Mouse (Mus musculus): ENCODE measurements around the gene Coq8a. TPM values are rescaled to one million over a fixed set of nuclear protein-coding genes. Genes with fewer than 3 reads are reported as not detected.
A peak's percentile ranks its signal among the peaks of the same experiment; 100 is the strongest.

Gene Coq8a
- total and polyA plus RNA-seq, 3 experiments, result 1.5 to 2.1 TPM; not detected in 1

DNA sequence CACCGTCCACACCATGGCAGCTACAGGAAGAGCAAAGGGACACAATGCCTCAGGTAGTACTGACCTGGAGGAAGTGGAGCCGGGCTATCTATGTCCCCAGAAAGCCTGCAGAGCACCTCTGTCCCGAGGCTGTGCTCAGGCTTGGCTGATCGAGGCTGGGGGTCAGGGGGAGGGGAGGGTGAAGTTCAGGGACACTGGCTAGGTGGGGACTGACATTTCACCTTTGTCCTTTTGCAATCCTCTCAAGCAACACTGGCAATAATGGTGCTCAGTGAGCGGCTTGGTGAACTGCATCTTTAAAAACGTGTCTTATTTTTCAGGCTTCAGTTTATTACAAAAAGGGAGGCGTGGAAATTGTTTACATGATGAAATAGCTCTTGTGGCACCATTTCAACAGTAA, 30.5 kb upstream of the Coq8a start:
- Histone ChIP-seq H3K36me3 (ENCODE audit: control insufficient read depth in 1 of 2, insufficient read depth in 2 of 2, low read length in 2 of 2) (peaks cover 0 to 2% of the 10 kb centered on the region in 2 experiments; a peak in 2 of 4 replicates), H3K9ac (ENCODE audit: control insufficient read depth, low read depth, low read length, poor library complexity, severe bottlenecking) (no peak overlapping the region), H3K9me3 (replicated peaks; ENCODE audit: insufficient read depth, low read length) (no peaks in the 10 kb centered on the region), H3K27ac (ENCODE audit: control insufficient read depth, low read depth, low read length) (no peak overlapping the region), H3K27me3 (ENCODE audit: control insufficient read depth in 1 of 2, insufficient read depth in 2 of 2, low read length in 2 of 2) (no peaks in the 10 kb centered on the region), H3K79me2 (ENCODE audit: control insufficient read depth, insufficient read depth, low read length, poor library complexity) (no peaks in the 10 kb centered on the region), H3K4me1 (ENCODE audit: control insufficient read depth in 1 of 2, insufficient read depth in 2 of 2, low read length in 2 of 2) (no peaks in the 10 kb centered on the region; a peak in 1 of 4 replicates), H3K4me3 (ENCODE audit: control insufficient read depth in 1 of 2, insufficient read depth in 1 of 2, low read depth in 2 of 2, low read length in 2 of 2) (no peak overlapping the region)
- no peak for DNase-seq (ENCODE audit: low read depth, low spot score)
- TF ChIP-seq TCF12 (IDR thresholded peaks at IDR 0.05; ENCODE audit: low read depth, low read length) (no peak), ETS1 (IDR thresholded peaks at IDR 0.05; ENCODE audit: low read depth, low read length) (no peak), ZC3H11A (IDR thresholded peaks at IDR 0.05; ENCODE audit: low read depth, low read length) (no peak), JUND (IDR thresholded peaks at IDR 0.05; ENCODE audit: low read depth, low read length) (no peak), POLR2A (IDR thresholded peaks at IDR 0.05; ENCODE audit: control insufficient read depth in 1 of 2, insufficient read depth in 1 of 2, low read depth in 1 of 2, low read length in 2 of 2, poor library complexity in 1 of 2) (no peak), BHLHE40 (IDR thresholded peaks at IDR 0.05; ENCODE audit: borderline replicate concordance, low read depth, low read length) (no peak), TAL1 (IDR thresholded peaks at IDR 0.05; ENCODE audit: low read length) (no peak), NRF1 (IDR thresholded peaks at IDR 0.05; ENCODE audit: insufficient read depth, low read depth, low read length, poor library complexity, severe bottlenecking) (no peak), ZKSCAN1 (IDR thresholded peaks at IDR 0.05; ENCODE audit: low read depth, low read length) (no peak), CHD2 (IDR thresholded peaks at IDR 0.05; ENCODE audit: low read length) (no peak), USF2 (IDR thresholded peaks at IDR 0.05; ENCODE audit: borderline replicate concordance in 1 of 2, insufficient read depth in 1 of 2, low read depth in 1 of 2, low read length in 2 of 2) (no peak), MAFK (IDR thresholded peaks at IDR 0.05; ENCODE audit: borderline replicate concordance, low read depth, low read length) (no peak), ZMIZ1 (IDR thresholded peaks at IDR 0.05; ENCODE audit: low read depth, low read length) (no peak), MYB (IDR thresholded peaks at IDR 0.05; ENCODE audit: low read depth, low read length) (no peak), USF1 (IDR thresholded peaks at IDR 0.05; ENCODE audit: low read depth, low read length) (no peak), SIN3A (IDR thresholded peaks at IDR 0.05; ENCODE audit: low read length) (no peak), POLR2AphosphoS5 (IDR thresholded peaks at IDR 0.05; ENCODE audit: borderline replicate concordance, low read depth, low read length) (no peak)

- Histone ChIP-seq H3K36me3 (ENCODE audit: control insufficient read depth in 1 of 2, insufficient read depth in 2 of 2, low read length in 2 of 2) (peaks cover 0 to 2% of the 10 kb centered on the region in 2 experiments; a peak in 2 of 4 replicates), H3K9me3 (replicated peaks; ENCODE audit: insufficient read depth, low read length) (no peaks in the 10 kb centered on the region), H3K4me3 (ENCODE audit: control insufficient read depth in 1 of 2, insufficient read depth in 1 of 2, low read depth in 2 of 2, low read length in 2 of 2) (no peak overlapping the region), H3K9ac (ENCODE audit: control insufficient read depth, low read depth, low read length, poor library complexity, severe bottlenecking) (no peak overlapping the region), H3K4me1 (ENCODE audit: control insufficient read depth in 1 of 2, insufficient read depth in 2 of 2, low read length in 2 of 2) (no peaks in the 10 kb centered on the region; a peak in 1 of 4 replicates), H3K27ac (ENCODE audit: control insufficient read depth, low read depth, low read length) (no peak overlapping the region), H3K27me3 (ENCODE audit: control insufficient read depth in 1 of 2, insufficient read depth in 2 of 2, low read length in 2 of 2) (no peaks in the 10 kb centered on the region), H3K79me2 (ENCODE audit: control insufficient read depth, insufficient read depth, low read length, poor library complexity) (no peaks in the 10 kb centered on the region)
- peak; percentile 28 for DNase-seq (ENCODE audit: low read depth, low spot score)
- TF ChIP-seq UBTF (IDR thresholded peaks at IDR 0.05; ENCODE audit: borderline replicate concordance, insufficient read depth, low read depth, low read length) (no peak), ZNF384 (IDR thresholded peaks at IDR 0.05; ENCODE audit: low read depth, low read length) (peak; percentile 94), ZKSCAN1 (IDR thresholded peaks at IDR 0.05; ENCODE audit: low read depth, low read length) (no peak), POLR2A (IDR thresholded peaks at IDR 0.05; ENCODE audit: control insufficient read depth in 1 of 2, insufficient read depth in 1 of 2, low read depth in 1 of 2, low read length in 2 of 2, poor library complexity in 1 of 2) (no peak)
These were observed 29.5 kb upstream of the Coq8a start for GRCm38 (mm10) chr1:180228854-180229253.
